Mouse (Mus musculus) limb, embryonic 10.5 days (tissue): Measurements from ENCODE around the gene Sfxn2. TPM values are rescaled to one million over a fixed set of nuclear protein-coding genes. Genes with fewer than 3 reads are reported as not detected.

ENCODE experiments used
- DNase-seq: peaks from one replicate; pipeline ENCODE4 v3.0.0-alpha.2; 2017; ENCODE audit warnings: low spot score
- H3K27ac ChIP-seq: fragments of 300-500 bp; sonication (generic); 2 replicates; pipeline ENCODE4 v1.5.1; 2016; ENCODE audit warnings: mild to moderate bottlenecking
- H3K27me3 ChIP-seq: fragments of 300-500 bp; sonication (generic); 2 replicates; pipeline ENCODE4 v1.6.1; 2016; ENCODE audit warnings: low read depth, mild to moderate bottlenecking; ENCODE audit not compliant: poor library complexity, severe bottlenecking
- H3K36me3 ChIP-seq: fragments of 300-500 bp; sonication (generic); 2 replicates; pipeline ENCODE4 v1.6.1; 2016; ENCODE audit warnings: mild to moderate bottlenecking, moderate library complexity
- H3K4me1 ChIP-seq: fragments of 300-500 bp; sonication (generic); 2 replicates; pipeline ENCODE4 v1.6.1; 2016
- H3K4me3 ChIP-seq: fragments of 300-500 bp; sonication (generic); 2 replicates; pipeline ENCODE4 v1.5.1; 2016; ENCODE audit warnings: mild to moderate bottlenecking, moderate library complexity
- H3K9me3 ChIP-seq: fragments of 300-500 bp; sonication (generic); replicated peaks from 2 replicates; pipeline ENCODE4 v1.6.1; 2016; ENCODE audit warnings: mild to moderate bottlenecking
- WGBS: fragments of 180-500 bp; shearing (Covaris S2); methylation state at CpG from one replicate; pipeline ENCODE4 v1.1.7; 2016; 5-methylcytosine and 5-hydroxymethylcytosine counted together
- polyA plus RNA-seq: library from polyadenylated mRNA; unstranded; fragments of >200 nt; fragmentation: Nextera tagmentation; extraction: Ambion mirVana; gene quantifications from 2 replicates; pipeline ENCODE4 v1.2.1, GENCODE M21; 2016

Gene Sfxn2
- 19.0 and 21.7 TPM in 2 replicates for polyA plus RNA-seq

DNA sequence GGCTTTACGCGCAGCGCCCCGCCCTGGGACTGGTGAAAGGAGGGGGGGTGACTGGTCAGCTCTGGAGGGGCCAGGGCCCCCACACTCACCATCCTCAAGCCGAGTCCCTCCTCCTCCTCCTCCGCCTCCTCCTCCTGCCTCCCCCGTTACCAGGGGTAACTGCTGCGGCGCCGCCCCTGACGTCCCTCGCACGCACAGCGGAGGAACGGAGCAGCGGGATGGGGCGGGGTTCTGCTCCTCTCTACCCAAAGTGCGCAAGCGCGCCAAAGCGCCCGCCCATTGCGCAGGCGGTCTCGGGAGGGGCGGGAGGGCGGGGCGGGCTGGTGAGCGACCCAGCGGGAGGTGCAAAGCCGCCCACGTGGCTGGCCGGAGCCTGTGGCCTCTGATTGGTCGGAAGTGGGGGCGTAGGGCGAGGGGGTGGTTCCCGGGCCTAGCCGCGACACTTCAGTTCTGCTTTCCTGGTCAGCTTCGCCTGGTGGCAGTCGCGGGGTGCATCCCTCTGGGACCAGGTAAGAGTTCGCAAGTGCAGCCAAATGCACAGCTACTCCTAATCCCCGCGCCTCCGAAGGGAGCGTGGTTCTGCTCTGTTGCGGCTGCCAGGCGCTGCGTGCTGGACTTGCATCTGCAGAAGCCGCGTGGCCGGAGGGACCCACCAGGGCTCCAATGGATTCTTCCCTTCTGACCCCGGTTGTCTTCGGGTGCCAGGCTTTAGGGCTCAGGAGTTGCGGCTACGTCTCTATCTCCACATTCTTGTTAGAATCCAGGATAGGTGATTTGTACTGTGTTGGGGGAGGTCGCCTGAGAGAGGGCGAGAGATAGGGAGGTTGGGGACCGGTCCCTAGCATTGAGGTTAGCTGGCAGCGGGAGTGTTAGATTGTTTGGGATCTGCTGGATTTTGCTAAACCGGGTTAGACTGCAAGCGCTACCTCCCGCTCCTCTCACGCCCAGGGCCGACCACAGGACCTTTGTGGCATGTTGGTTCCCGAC, at the start of gene Sfxn2, which contains the start of gene Arl3:
Gene Sfxn2, plus strand, starts transcription at position 415 of the 987 bp plus-strand sequence.
Gene Arl3, minus strand, starts transcription at position 248 of the 987 bp plus-strand sequence.
- peaks cover 36% of the 10 kb centered on the region; the same call in 1 of the 2 replicates for H3K4me1 ChIP-seq
- peak within 1 kb of the TSS; percentile 89 for H3K27ac ChIP-seq
- under 1% methylated on average over 67 of the region's 67 CpGs for WGBS
- H3K9me3 ChIP-seq = no peaks in the 10 kb centered on the region
- H3K4me3 ChIP-seq = peak within 1 kb of the TSS; percentile 82
- H3K27me3 ChIP-seq = no peaks in the 10 kb centered on the region
- H3K36me3 ChIP-seq = 0 out of 2 replicates have a peak, but pooled peaks cover under 1% of the 10 kb centered on the region
- peak; percentile 98 for DNase-seq

DNA sequence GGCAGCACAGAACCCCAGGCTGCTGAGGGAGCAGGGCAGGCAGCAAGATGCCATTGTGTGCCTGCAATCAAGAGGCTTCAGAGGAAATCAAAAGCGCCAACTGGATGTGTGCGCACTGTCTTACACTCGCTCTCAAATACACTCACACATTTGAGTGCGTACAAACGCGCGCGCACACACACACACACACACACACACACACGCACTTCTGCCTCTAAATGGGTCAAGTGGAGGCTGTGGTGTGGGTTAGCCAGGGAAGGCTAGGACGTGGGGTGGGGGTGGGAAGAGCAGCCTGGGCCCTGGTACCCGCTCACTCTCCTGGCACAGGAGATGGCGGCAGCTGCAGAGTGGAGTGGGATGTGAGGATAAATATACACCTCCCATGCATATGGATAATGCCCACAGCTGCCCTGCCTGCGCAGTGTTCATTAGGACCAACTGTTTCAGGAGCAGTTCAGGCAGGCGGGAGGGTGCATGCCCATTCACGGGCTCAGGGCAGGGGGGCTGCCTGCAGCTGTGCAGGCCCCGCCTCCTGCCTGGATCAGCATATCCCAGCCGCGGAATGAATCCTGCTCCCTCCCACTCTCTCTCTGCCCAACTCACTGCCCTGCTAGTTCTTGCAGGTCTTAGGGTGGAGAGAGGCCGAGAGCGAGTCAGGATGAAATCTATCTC, 49.5 kb upstream of the Sfxn2 start:
- peak; percentile 76 for DNase-seq
- H3K9me3 ChIP-seq = no peaks in the 10 kb centered on the region
- H3K4me1 ChIP-seq = peaks cover 89% of the 10 kb centered on the region
- peak overlapping the region; percentile 76 for H3K27ac ChIP-seq
- 7% methylated on average over 20 of the region's 20 CpGs for WGBS
- H3K4me3 ChIP-seq = peak overlapping the region; percentile 40
- 0 out of 2 replicates have a peak, but pooled peaks cover 5% of the 10 kb centered on the region for H3K27me3 ChIP-seq
- H3K36me3 ChIP-seq = no peaks in the 10 kb centered on the region

DNA sequence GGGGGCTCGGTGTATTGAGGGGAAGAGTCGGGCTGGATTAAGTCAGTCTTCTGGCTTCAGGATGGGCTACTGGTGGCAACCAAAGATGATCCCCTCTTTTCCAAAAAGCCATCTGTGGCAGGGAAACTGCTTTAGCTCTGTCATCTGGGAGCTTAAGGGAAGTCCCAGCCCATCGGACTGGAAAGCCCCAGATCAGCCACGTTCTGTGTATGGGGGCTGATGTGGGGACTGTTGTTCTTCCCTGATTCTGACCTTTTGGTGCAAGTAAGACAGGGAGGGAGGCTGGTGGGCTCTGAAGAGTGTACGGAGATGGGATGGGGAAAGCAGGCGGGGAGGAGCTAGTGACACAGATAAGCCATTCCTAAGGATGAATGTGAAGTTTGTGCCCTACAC, 49.0 kb upstream of the Sfxn2 start:
- no peaks in the 10 kb centered on the region for H3K9me3 ChIP-seq
- WGBS = 5% methylated on average over 6 of the region's 6 CpGs
- 0 out of 2 replicates have a peak, but pooled peaks cover 5% of the 10 kb centered on the region for H3K27me3 ChIP-seq
- no peaks in the 10 kb centered on the region for H3K36me3 ChIP-seq
- peak overlapping the region; percentile 40 for H3K4me3 ChIP-seq
- DNase-seq = no peak
- peaks cover 89% of the 10 kb centered on the region for H3K4me1 ChIP-seq
- H3K27ac ChIP-seq = peak overlapping the region; percentile 76

- 24% methylated on average over 14 of the region's 14 CpGs for WGBS
- H3K27ac ChIP-seq = peak overlapping the region; percentile 76
- peaks cover 89% of the 10 kb centered on the region for H3K4me1 ChIP-seq
- DNase-seq = peak; percentile 50
- 0 out of 2 replicates have a peak, but pooled peaks cover 5% of the 10 kb centered on the region for H3K27me3 ChIP-seq
- no peaks in the 10 kb centered on the region for H3K36me3 ChIP-seq
- no peaks in the 10 kb centered on the region for H3K9me3 ChIP-seq
- peak overlapping the region; percentile 40 for H3K4me3 ChIP-seq
Measured at GRCm38 (mm10) chr19:46524601-46525321, 48.4 kb upstream of the Sfxn2 start.

- Histone ChIP-seq H3K4me1 (peaks cover 93% of the 10 kb centered on the region), H3K27ac (peak overlapping the region; percentile 53), H3K36me3 (no peaks in the 10 kb centered on the region), H3K4me3 (no peak overlapping the region), H3K9me3 (no peaks in the 10 kb centered on the region), H3K27me3 (0 out of 2 replicates have a peak, but pooled peaks cover 5% of the 10 kb centered on the region)
- WGBS = 55% methylated on average over 10 of the region's 10 CpGs
- DNase-seq = no peak
Measured at GRCm38 (mm10) chr19:46525691-46526631, 47.2 kb upstream of the Sfxn2 start.

DNA sequence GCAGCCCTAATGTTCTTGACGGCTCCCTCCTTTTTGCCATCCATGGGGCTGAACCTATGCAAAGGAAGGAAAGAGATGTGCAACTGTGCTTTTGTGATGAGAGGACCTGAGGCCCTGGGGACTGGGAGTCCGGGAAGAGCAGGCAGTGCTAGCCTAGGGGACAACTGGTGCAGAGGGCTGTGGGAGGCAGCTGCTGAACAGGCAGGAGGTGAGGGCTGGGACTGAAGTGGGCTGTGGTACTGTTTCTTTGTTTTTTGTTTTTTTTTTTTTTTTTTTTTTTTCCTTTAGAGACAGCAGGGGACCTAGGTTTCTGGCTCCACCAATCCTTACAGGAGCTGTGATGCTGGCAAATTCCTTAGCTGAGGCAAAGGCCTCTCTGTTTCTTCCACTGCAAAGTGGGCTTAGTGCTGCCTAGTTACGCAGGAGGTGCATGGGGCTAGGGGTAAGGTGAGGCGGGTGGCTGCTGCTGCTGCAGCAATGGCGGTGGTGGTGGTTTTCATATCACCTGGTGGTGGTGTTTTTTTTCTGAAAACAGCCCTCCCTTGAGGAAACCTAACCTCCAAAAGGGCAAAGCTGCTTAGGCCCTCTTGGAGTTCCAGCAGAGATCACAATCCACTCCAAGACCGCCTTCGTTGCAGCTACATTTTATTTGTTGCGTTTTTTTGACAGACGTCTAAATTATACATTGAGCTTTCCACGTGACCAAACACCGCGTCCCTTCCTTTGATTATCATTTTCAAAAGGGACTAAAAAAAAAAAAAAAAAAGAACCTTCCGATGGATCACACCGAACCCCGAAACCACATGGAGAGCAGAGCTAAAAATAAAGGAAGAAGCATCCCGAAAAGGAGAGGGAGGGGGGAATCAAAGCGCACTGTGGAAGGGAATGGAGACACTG, 45.3 kb upstream of the Sfxn2 start:
- Histone ChIP-seq H3K27ac (peak overlapping the region; percentile 85), H3K4me1 (peaks cover 98% of the 10 kb centered on the region), H3K9me3 (no peaks in the 10 kb centered on the region), H3K4me3 (peak overlapping the region; percentile 46), H3K36me3 (no peaks in the 10 kb centered on the region), H3K27me3 (0 out of 2 replicates have a peak, but pooled peaks cover 5% of the 10 kb centered on the region)
- 18% methylated on average over 17 of the region's 17 CpGs for whole genome bisulfite sequencing
- no peak for DNase-seq

- no peaks in the 10 kb centered on the region for H3K36me3 ChIP-seq
Measured at GRCm38 (mm10) chr19:46528529-46529213, 44.5 kb upstream of the Sfxn2 start.

DNA sequence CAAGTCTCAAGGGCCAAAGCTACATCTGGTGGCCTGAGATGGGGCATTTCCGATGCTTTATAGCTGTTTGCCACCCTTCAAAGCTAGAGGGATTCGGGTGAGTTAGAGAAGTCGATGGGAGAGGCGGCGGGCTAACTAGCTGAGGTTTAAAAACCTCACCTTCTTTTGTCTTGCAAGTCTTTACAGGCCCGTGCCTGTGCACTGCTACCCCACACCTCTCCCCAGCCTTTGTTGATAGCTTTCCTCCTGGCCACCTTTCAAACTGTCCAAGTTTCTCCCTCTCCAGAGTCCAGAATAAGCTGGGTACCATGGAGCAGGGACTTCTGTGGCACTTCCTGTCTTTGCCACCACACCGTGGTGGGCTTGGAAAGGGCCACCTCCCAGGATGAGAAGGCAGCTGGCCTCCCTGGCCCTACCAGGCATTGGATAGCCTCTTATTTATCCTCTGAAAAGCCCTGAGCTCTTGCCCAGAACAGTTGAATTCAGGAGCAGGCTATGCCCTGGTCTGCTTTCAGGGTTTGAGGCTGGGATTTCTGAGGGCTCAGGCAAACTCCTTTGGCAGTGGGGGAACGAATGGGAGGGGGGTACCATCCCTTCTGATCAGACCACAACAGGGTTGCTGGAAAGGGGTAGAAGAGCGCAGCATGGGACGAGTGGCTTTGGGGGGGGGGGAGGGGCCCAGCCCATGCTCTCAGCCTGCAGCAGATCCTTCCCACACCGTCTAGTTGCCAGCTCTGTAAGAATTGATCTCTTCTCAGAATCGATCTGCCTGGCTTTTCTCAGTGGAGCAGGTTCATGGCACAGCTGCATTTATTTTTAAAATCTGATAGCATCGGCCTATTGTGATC, 43.3 kb upstream of the Sfxn2 start:
- H3K27me3 ChIP-seq = 0 out of 2 replicates have a peak, but pooled peaks cover 5% of the 10 kb centered on the region
- peaks cover 5% of the 10 kb centered on the region; the same call in 1 of the 2 replicates for H3K36me3 ChIP-seq
- peak; percentile 57 for DNase-seq
- WGBS = 6% methylated on average over 13 of the region's 13 CpGs
- peak overlapping the region; percentile 46 for H3K4me3 ChIP-seq
- no peaks in the 10 kb centered on the region for H3K9me3 ChIP-seq
- H3K4me1 ChIP-seq = peaks cover 96% of the 10 kb centered on the region
- peak overlapping the region; percentile 85 for H3K27ac ChIP-seq

More at GRCm38 (mm10) chr19:46528529-46529213, 44.5 kb upstream of the Sfxn2 start:
- H3K27me3 ChIP-seq = 0 out of 2 replicates have a peak, but pooled peaks cover 5% of the 10 kb centered on the region
- H3K27ac ChIP-seq = peak overlapping the region; percentile 85
- peaks cover 98% of the 10 kb centered on the region for H3K4me1 ChIP-seq
- peak overlapping the region; percentile 46 for H3K4me3 ChIP-seq
- WGBS = 2% methylated on average over 20 of the region's 20 CpGs
- peak; percentile 58 for DNase-seq
- no peaks in the 10 kb centered on the region for H3K9me3 ChIP-seq

- Histone ChIP-seq H3K9me3 (no peaks in the 10 kb centered on the region), H3K36me3 (peaks cover 5% of the 10 kb centered on the region; the same call in 1 of the 2 replicates), H3K4me1 (peaks cover 92% of the 10 kb centered on the region), H3K27me3 (0 out of 2 replicates have a peak, but pooled peaks cover 5% of the 10 kb centered on the region), H3K4me3 (peak overlapping the region; percentile 46; the same call in 1 of the 2 replicates), H3K27ac (peak overlapping the region; percentile 85)
- peak; percentile 40 for DNase-seq
- 13% methylated on average over 8 of the region's 8 CpGs for WGBS
Measured at GRCm38 (mm10) chr19:46530449-46530990, 42.6 kb upstream of the Sfxn2 start.
